Mouse (Mus musculus): ENCODE data around the gene Srp54a.
"Not testable (repeated sequence)": the region's sequence is repeated elsewhere in the genome, so short reads cannot be mapped to it uniquely, and the experiment has no call there.

The Srp54a gene

GRCm38 (mm10) chr12:55079726-55080600 lies at the start of gene Srp54a, which contains the start of gene 2700097O09Rik:
Srp54a (plus strand) TSS chr12:55080262.
2700097O09Rik (minus strand) TSS chr12:55080110.
- Histone ChIP-seq H3K4me3 (replicated peaks; ENCODE audit: low read length) (peak within 1 kb of the TSS; percentile 91), H3K36me3 (ENCODE audit: insufficient read depth, low read length) (peaks cover 20% of the 10 kb centered on the region)

GRCm38 (mm10) chr12:55041011-55041410 lies 39.1 kb upstream of the Srp54a start:
- Histone ChIP-seq H3K36me3 (ENCODE audit: insufficient read depth, low read length) (peaks cover 22% of the 10 kb centered on the region), H3K4me1 (replicated peaks; ENCODE audit: low read depth, low read length) (no peaks in the 10 kb centered on the region), H3K9me3 (ENCODE audit: low read length) (no peaks in the 10 kb centered on the region), H3K27me3 (ENCODE audit: insufficient read depth, low read length) (no peaks in the 10 kb centered on the region), H3K4me3 (replicated peaks; ENCODE audit: low read length) (no peak overlapping the region)
- TF ChIP-seq CTCF (conservative IDR thresholded peaks at IDR 0.05; ENCODE audit: low read length), result no peak
- TF ChIP-seq NANOG (IDR thresholded peaks at IDR 0.05; ENCODE audit: borderline replicate concordance, low read length), result no peak
- no peak for TF ChIP-seq POU5F1 (IDR thresholded peaks at IDR 0.05; ENCODE audit: borderline replicate concordance, low read length)

More at GRCm38 (mm10) chr12:55079726-55080600, at the start of gene Srp54a, which contains the start of gene 2700097O09Rik:
- H3K27me3 ChIP-seq (ENCODE audit: insufficient read depth, low read length); H3K9me3 ChIP-seq (ENCODE audit: low read length): not testable (repeated sequence)
- peaks cover 12% of the 10 kb centered on the region for H3K4me1 ChIP-seq (replicated peaks; ENCODE audit: low read depth, low read length)

GRCm38 (mm10) chr12:55049731-55050353 lies 30.2 kb upstream of the Srp54a start:
- Histone ChIP-seq H3K9me3 (ENCODE audit: low read length) (no peaks in the 10 kb centered on the region), H3K4me1 (replicated peaks; ENCODE audit: low read depth, low read length) (0 out of 2 replicates have a peak, but pooled peaks cover 4% of the 10 kb centered on the region), H3K36me3 (ENCODE audit: insufficient read depth, low read length) (peaks cover 73% of the 10 kb centered on the region), H3K27me3 (ENCODE audit: insufficient read depth, low read length) (no peaks in the 10 kb centered on the region), H3K4me3 (replicated peaks; ENCODE audit: low read length) (no peak overlapping the region)
- TF ChIP-seq POU5F1 (IDR thresholded peaks at IDR 0.05; ENCODE audit: borderline replicate concordance, low read length) (no peak), NANOG (IDR thresholded peaks at IDR 0.05; ENCODE audit: borderline replicate concordance, low read length) (no peak), CTCF (conservative IDR thresholded peaks at IDR 0.05; ENCODE audit: low read length) (no peak)

GRCm38 (mm10) chr12:55051210-55052173 lies 28.6 kb upstream of the Srp54a start:
- no peaks in the 10 kb centered on the region for H3K27me3 ChIP-seq (ENCODE audit: insufficient read depth, low read length)
- TF ChIP-seq POU5F1 (IDR thresholded peaks at IDR 0.05; ENCODE audit: borderline replicate concordance, low read length) (no peak), CTCF (conservative IDR thresholded peaks at IDR 0.05; ENCODE audit: low read length) (no peak)
- no peaks in the 10 kb centered on the region for H3K9me3 ChIP-seq (ENCODE audit: low read length)
- H3K36me3 ChIP-seq (ENCODE audit: insufficient read depth, low read length), result peaks cover 66% of the 10 kb centered on the region
- no peak overlapping the region for H3K4me3 ChIP-seq (replicated peaks; ENCODE audit: low read length)
- H3K4me1 ChIP-seq (replicated peaks; ENCODE audit: low read depth, low read length), result 0 out of 2 replicates have a peak, but pooled peaks cover 4% of the 10 kb centered on the region

GRCm38 (mm10) chr12:55053267-55053666 lies 26.8 kb upstream of the Srp54a start:
- Histone ChIP-seq H3K36me3 (ENCODE audit: insufficient read depth, low read length) (peaks cover 66% of the 10 kb centered on the region), H3K4me1 (replicated peaks; ENCODE audit: low read depth, low read length) (0 out of 2 replicates have a peak, but pooled peaks cover 4% of the 10 kb centered on the region), H3K27me3 (ENCODE audit: insufficient read depth, low read length) (no peaks in the 10 kb centered on the region), H3K4me3 (replicated peaks; ENCODE audit: low read length) (no peak overlapping the region), H3K9me3 (ENCODE audit: low read length) (no peaks in the 10 kb centered on the region)
- TF ChIP-seq NANOG (IDR thresholded peaks at IDR 0.05; ENCODE audit: borderline replicate concordance, low read length) (no peak), POU5F1 (IDR thresholded peaks at IDR 0.05; ENCODE audit: borderline replicate concordance, low read length) (no peak)

- Histone ChIP-seq H3K4me1 (replicated peaks; ENCODE audit: low read depth, low read length) (0 out of 2 replicates have a peak, but pooled peaks cover 4% of the 10 kb centered on the region), H3K27me3 (ENCODE audit: insufficient read depth, low read length) (no peaks in the 10 kb centered on the region), H3K36me3 (ENCODE audit: insufficient read depth, low read length) (peaks cover 72% of the 10 kb centered on the region), H3K9me3 (ENCODE audit: low read length) (no peaks in the 10 kb centered on the region), H3K4me3 (replicated peaks; ENCODE audit: low read length) (no peak overlapping the region)
- TF ChIP-seq CTCF (conservative IDR thresholded peaks at IDR 0.05; ENCODE audit: low read length) (no peak), NANOG (IDR thresholded peaks at IDR 0.05; ENCODE audit: borderline replicate concordance, low read length) (no peak), POU5F1 (IDR thresholded peaks at IDR 0.05; ENCODE audit: borderline replicate concordance, low read length) (no peak)
Measured at GRCm38 (mm10) chr12:55054551-55055241, 25.4 kb upstream of the Srp54a start.

GRCm38 (mm10) chr12:55056703-55057102 lies 23.4 kb upstream of the Srp54a start:
- Histone ChIP-seq H3K36me3 (ENCODE audit: insufficient read depth, low read length) (peaks cover 79% of the 10 kb centered on the region), H3K4me1 (replicated peaks; ENCODE audit: low read depth, low read length) (0 out of 2 replicates have a peak, but pooled peaks cover 1% of the 10 kb centered on the region), H3K4me3 (replicated peaks; ENCODE audit: low read length) (no peak overlapping the region), H3K9me3 (ENCODE audit: low read length) (no peaks in the 10 kb centered on the region), H3K27me3 (ENCODE audit: insufficient read depth, low read length) (no peaks in the 10 kb centered on the region)
- TF ChIP-seq POU5F1 (IDR thresholded peaks at IDR 0.05; ENCODE audit: borderline replicate concordance, low read length) (no peak), NANOG (IDR thresholded peaks at IDR 0.05; ENCODE audit: borderline replicate concordance, low read length) (no peak), CTCF (conservative IDR thresholded peaks at IDR 0.05; ENCODE audit: low read length) (no peak)
